Mouse (Mus musculus) spleen, adult 2 months (tissue): ENCODE results near the gene Sppl2c.

Experiments used
- CTCF ChIP-seq: fragments of 200-500 bp; IDR thresholded peaks from 2 replicates; pipeline ENCODE4 v1.5.1; 2011; ENCODE audit warnings: mild to moderate bottlenecking, inconsistent platforms; ENCODE audit not compliant: insufficient read depth, insufficient read length, insufficient replicate concordance; ENCODE audit errors: extremely low read depth
- POLR2A ChIP-seq: fragments of 200-500 bp; IDR thresholded peaks from 2 replicates; pipeline ENCODE4 v1.6.1; 2011; ENCODE audit warnings: low read depth, low read length, inconsistent platforms

- TF ChIP-seq CTCF (no peak), POLR2A (no peak)
Observed at GRCm38 (mm10) chr11:104156391-104156790, 29.7 kb upstream of the Sppl2c start.
